Mouse (Mus musculus) embryonic facial prominence, embryonic 14.5 days (tissue): ENCODE data around the gene Tacr1. TPM values are rescaled to one million over a fixed set of nuclear protein-coding genes. Genes with fewer than 3 reads are reported as not detected.

Experiments used
- ATAC-seq: fragments of 200-750 bp; cut with Nextera tagmentation; 2 replicates; pipeline ENCODE4 v1.8.0; 2017; ENCODE audit warnings: low read depth, moderate number of reproducible peaks, moderate TSS enrichment
- DNase-seq: peaks from one replicate; pipeline ENCODE4 v3.0.0-alpha.2; 2015; ENCODE audit warnings: low spot score
- H3K27ac ChIP-seq: fragments of 300-500 bp; sonication (generic); replicated peaks from 2 replicates; pipeline ENCODE4 v1.5.1; 2014; ENCODE audit warnings: low read depth, mild to moderate bottlenecking, low read length, moderate library complexity
- H3K27me3 ChIP-seq: fragments of 300-500 bp; sonication (generic); replicated peaks from 2 replicates; pipeline ENCODE4 v1.6.1; 2014; ENCODE audit warnings: low read length; ENCODE audit not compliant: control insufficient read depth, insufficient read depth
- H3K36me3 ChIP-seq: fragments of 300-500 bp; sonication (generic); 2 replicates; pipeline ENCODE4 v1.6.1; 2014; ENCODE audit warnings: low read length, mixed read lengths; ENCODE audit not compliant: control insufficient read depth, insufficient read depth
- H3K4me1 ChIP-seq: fragments of 300-500 bp; sonication (generic); 2 replicates; pipeline ENCODE4 v1.6.1; 2014; ENCODE audit warnings: antibody characterized with exemption, low read length; ENCODE audit not compliant: control insufficient read depth, insufficient read depth
- H3K4me2 ChIP-seq: fragments of 300-500 bp; sonication (generic); 2 replicates; pipeline ENCODE4 v1.6.1; 2014; ENCODE audit warnings: low read depth, mild to moderate bottlenecking, low read length, moderate library complexity, mixed read lengths
- H3K4me3 ChIP-seq: fragments of 300-500 bp; sonication (generic); 2 replicates; pipeline ENCODE4 v1.5.1; 2014; ENCODE audit warnings: low read depth, mild to moderate bottlenecking, low read length
- H3K9ac ChIP-seq: fragments of 300-500 bp; sonication (generic); 2 replicates; pipeline ENCODE4 v1.6.1; 2014; ENCODE audit warnings: low read depth, mild to moderate bottlenecking, low read length, moderate library complexity, mixed read lengths
- H3K9me3 ChIP-seq: fragments of 300-500 bp; sonication (generic); 2 replicates; pipeline ENCODE4 v1.6.1; 2016; ENCODE audit warnings: low read length; ENCODE audit not compliant: control insufficient read depth
- WGBS: fragments of 180-500 bp; shearing (Covaris S2); extraction: QIAGEN DNeasy Blood & Tissue Kit; methylation state at CpG from one replicate; pipeline ENCODE4 v1.1.7; 2014; 5-methylcytosine and 5-hydroxymethylcytosine counted together
- polyA plus RNA-seq: library from polyadenylated mRNA; unstranded; fragments of >200 nt; fragmentation: Nextera tagmentation; extraction: Ambion mirVana; gene quantifications from 2 replicates; pipeline ENCODE4 v1.2.1, GENCODE M21; 2014

The Tacr1 gene
- polyA plus RNA-seq, 1 experiment from 2014 or later = 0.40 TPM

- H3K27me3 ChIP-seq = no peaks in the 10 kb centered on the region
- no peak for DNase-seq
- H3K4me3 ChIP-seq = no peak overlapping the region
- H3K36me3 ChIP-seq = no peaks in the 10 kb centered on the region
- ATAC-seq = no peak
- no peak overlapping the region for H3K27ac ChIP-seq
- H3K9me3 ChIP-seq = no peaks in the 10 kb centered on the region
- no peaks in the 10 kb centered on the region for H3K4me1 ChIP-seq
- WGBS = 72% methylated on average over 5 of the region's 6 CpGs
- H3K9ac ChIP-seq = no peak overlapping the region
- no peak overlapping the region for H3K4me2 ChIP-seq
Measured at GRCm38 (mm10) chr6:82585396-82585795, 183.3 kb downstream of the Tacr1 start.

- Histone ChIP-seq H3K27me3 (no peaks in the 10 kb centered on the region), H3K9ac (no peak overlapping the region), H3K4me2 (no peak overlapping the region), H3K36me3 (no peaks in the 10 kb centered on the region), H3K4me3 (no peak overlapping the region), H3K9me3 (no peaks in the 10 kb centered on the region), H3K27ac (no peak overlapping the region), H3K4me1 (no peaks in the 10 kb centered on the region)
- DNase-seq = no peak
- 89% methylated on average over 7 of the region's 7 CpGs for WGBS
- ATAC-seq = no peak
Measured at GRCm38 (mm10) chr6:82589387-82589786, 187.3 kb downstream of the Tacr1 start.

- no peaks in the 10 kb centered on the region for H3K4me1 ChIP-seq
- H3K27ac ChIP-seq = no peak overlapping the region
- no peaks in the 10 kb centered on the region for H3K36me3 ChIP-seq
- ATAC-seq (no peak), DNase-seq (no peak)
- 74% methylated on average over 8 of the region's 8 CpGs for WGBS
- no peaks in the 10 kb centered on the region for H3K9me3 ChIP-seq
- no peak overlapping the region for H3K9ac ChIP-seq
- no peaks in the 10 kb centered on the region for H3K27me3 ChIP-seq
- H3K4me3 ChIP-seq = no peak overlapping the region
- H3K4me2 ChIP-seq = no peak overlapping the region
Measured at GRCm38 (mm10) chr6:82595461-82596090, 193.4 kb downstream of the Tacr1 start.

- H3K27me3 ChIP-seq = no peaks in the 10 kb centered on the region
- H3K4me2 ChIP-seq = no peak overlapping the region
- no peak overlapping the region for H3K27ac ChIP-seq
- no peaks in the 10 kb centered on the region for H3K4me1 ChIP-seq
- no peaks in the 10 kb centered on the region for H3K36me3 ChIP-seq
- WGBS = 85% methylated on average over 9 of the region's 9 CpGs
- H3K9ac ChIP-seq = no peak overlapping the region
- ATAC-seq (no peak), DNase-seq (no peak)
- no peak overlapping the region for H3K4me3 ChIP-seq
- H3K9me3 ChIP-seq = no peaks in the 10 kb centered on the region
Measured at GRCm38 (mm10) chr6:82603228-82603627, 201.1 kb downstream of the Tacr1 start.

GRCm38 (mm10) chr6:82603665-82604064 lies 201.5 kb downstream of the Tacr1 start:
- H3K4me2 ChIP-seq = no peak overlapping the region
- DNase-seq = peak; percentile 54
- no peaks in the 10 kb centered on the region for H3K4me1 ChIP-seq
- H3K27ac ChIP-seq = no peak overlapping the region
- no peak overlapping the region for H3K9ac ChIP-seq
- peak; percentile 70; the same call in 1 of the 2 replicates for ATAC-seq
- H3K36me3 ChIP-seq = no peaks in the 10 kb centered on the region
- no peak overlapping the region for H3K4me3 ChIP-seq
- no peaks in the 10 kb centered on the region for H3K9me3 ChIP-seq
- 45% methylated on average over 2 of the region's 2 CpGs for WGBS
- no peaks in the 10 kb centered on the region for H3K27me3 ChIP-seq

GRCm38 (mm10) chr6:82604791-82605190 lies 202.7 kb downstream of the Tacr1 start:
- Histone ChIP-seq H3K27ac (no peak overlapping the region), H3K4me2 (no peak overlapping the region), H3K36me3 (no peaks in the 10 kb centered on the region), H3K4me3 (no peak overlapping the region), H3K9ac (no peak overlapping the region), H3K9me3 (no peaks in the 10 kb centered on the region), H3K27me3 (no peaks in the 10 kb centered on the region), H3K4me1 (no peaks in the 10 kb centered on the region)
- ATAC-seq (peak; percentile 30; the same call in 1 of the 2 replicates), DNase-seq (peak; percentile 37)
- WGBS = 45% methylated on average over 8 of the region's 8 CpGs

GRCm38 (mm10) chr6:82608756-82609155 lies 206.6 kb downstream of the Tacr1 start:
- DNase-seq (no peak), ATAC-seq (no peak)
- Histone ChIP-seq H3K4me1 (no peaks in the 10 kb centered on the region), H3K9ac (no peak overlapping the region), H3K36me3 (no peaks in the 10 kb centered on the region), H3K9me3 (no peaks in the 10 kb centered on the region), H3K27me3 (no peaks in the 10 kb centered on the region), H3K4me2 (no peak overlapping the region), H3K27ac (no peak overlapping the region), H3K4me3 (no peak overlapping the region)
- 95% methylated on average over 4 of the region's 4 CpGs for whole genome bisulfite sequencing

GRCm38 (mm10) chr6:82609339-82609926 lies 207.3 kb downstream of the Tacr1 start:
- no peak overlapping the region for H3K27ac ChIP-seq
- no peak overlapping the region for H3K4me3 ChIP-seq
- ATAC-seq (no peak), DNase-seq (no peak)
- H3K27me3 ChIP-seq = no peaks in the 10 kb centered on the region
- H3K9ac ChIP-seq = no peak overlapping the region
- no peaks in the 10 kb centered on the region for H3K9me3 ChIP-seq
- no peak overlapping the region for H3K4me2 ChIP-seq
- no peaks in the 10 kb centered on the region for H3K36me3 ChIP-seq
- 77% methylated on average over 7 of the region's 7 CpGs for WGBS
- no peaks in the 10 kb centered on the region for H3K4me1 ChIP-seq
